Mouse (Mus musculus): Measurements from ENCODE around the gene Tlnrd1. TPM values are rescaled to one million over a fixed set of nuclear protein-coding genes. Genes with fewer than 3 reads are reported as not detected.

Gene Tlnrd1
- total and polyA plus RNA-seq, 2 experiments from 2014 or later = 9.5 to 54.9 TPM

GRCm38 (mm10) chr7:83886366-83887129, 2.4 kb upstream of the Tlnrd1 start:
- Histone ChIP-seq H3K4me1 (ENCODE audit: insufficient read depth, low read length) (peaks cover 14% of the 10 kb centered on the region), H3K4me2 (ENCODE audit: low read depth, low read length, poor library complexity, severe bottlenecking) (no peak overlapping the region), H3K9ac (replicated peaks; ENCODE audit: low read length, poor library complexity, severe bottlenecking) (no peak overlapping the region), H3K27ac (ENCODE audit: low read depth, low read length) (no peak overlapping the region), H3K9me3 (ENCODE audit: low read length) (no peaks in the 10 kb centered on the region), H3K36me3 (ENCODE audit: insufficient read depth, low read length) (no peaks in the 10 kb centered on the region), H3K4me3 (ENCODE audit: low read depth, low read length) (no peak overlapping the region), H3K27me3 (ENCODE audit: insufficient read depth, low read length) (no peaks in the 10 kb centered on the region)
- no peak for ATAC-seq (ENCODE audit: low FRiP score)
- 97% methylated on average over 6 of the region's 6 CpGs for WGBS
- peak; percentile 72 for TF ChIP-seq CTCF (IDR thresholded peaks at IDR 0.05)
- peak; percentile 41 for DNase-seq (ENCODE audit: low spot score)

DNA sequence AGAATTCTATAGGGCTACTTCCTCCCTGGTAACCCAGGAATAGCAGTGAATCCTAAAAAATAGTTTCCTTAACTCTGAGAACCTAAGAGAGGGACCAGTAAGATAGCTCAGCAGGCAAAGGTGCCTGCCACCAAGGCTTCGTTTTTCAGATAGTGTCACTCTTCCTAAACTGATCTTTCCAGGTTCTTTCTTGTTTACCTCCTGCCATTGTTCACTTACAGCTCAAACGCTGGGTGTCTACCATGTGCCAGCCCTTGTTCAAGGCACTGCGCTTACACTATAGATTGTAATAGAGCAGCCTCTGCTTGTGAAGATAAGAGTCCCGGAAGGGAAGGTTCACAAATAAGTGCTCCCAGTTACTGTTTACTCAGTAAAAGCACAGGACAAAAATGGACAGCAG, 1.7 kb upstream of the Tlnrd1 start:
- no peak for DNase-seq (ENCODE audit: low spot score)
- no peak for ATAC-seq (ENCODE audit: low FRiP score)
- no peaks in the 10 kb centered on the region for H3K36me3 ChIP-seq (ENCODE audit: insufficient read depth, low read length)
- H3K9me3 ChIP-seq (ENCODE audit: low read length) = no peaks in the 10 kb centered on the region
- no peak overlapping the region for H3K4me2 ChIP-seq (ENCODE audit: low read depth, low read length, poor library complexity, severe bottlenecking)
- H3K4me1 ChIP-seq (ENCODE audit: insufficient read depth, low read length) = peaks cover 18% of the 10 kb centered on the region
- H3K9ac ChIP-seq (replicated peaks; ENCODE audit: low read length, poor library complexity, severe bottlenecking) = no peak overlapping the region
- H3K27me3 ChIP-seq (ENCODE audit: insufficient read depth, low read length) = no peaks in the 10 kb centered on the region
- no peak overlapping the region for H3K4me3 ChIP-seq (ENCODE audit: low read depth, low read length)
- TF ChIP-seq CTCF (IDR thresholded peaks at IDR 0.05) = no peak
- 89% methylated on average over 4 of the region's 4 CpGs for WGBS
- no peak overlapping the region for H3K27ac ChIP-seq (ENCODE audit: low read depth, low read length)

- WGBS = 34% methylated on average over 6 of the region's 6 CpGs
- Histone ChIP-seq H3K36me3 (ENCODE audit: insufficient read depth, low read length) (no peaks in the 10 kb centered on the region), H3K27ac (ENCODE audit: low read depth, low read length) (peak overlapping the region; percentile 91), H3K4me2 (ENCODE audit: low read depth, low read length, poor library complexity, severe bottlenecking) (peak overlapping the region; percentile 77), H3K27me3 (ENCODE audit: insufficient read depth, low read length) (no peaks in the 10 kb centered on the region), H3K9me3 (ENCODE audit: low read length) (no peaks in the 10 kb centered on the region), H3K4me3 (ENCODE audit: low read depth, low read length) (peak overlapping the region; percentile 84), H3K4me1 (ENCODE audit: insufficient read depth, low read length) (peaks cover 18% of the 10 kb centered on the region), H3K9ac (replicated peaks; ENCODE audit: low read length, poor library complexity, severe bottlenecking) (peak overlapping the region; percentile 89)
- DNase-seq (ENCODE audit: low spot score) (no peak), ATAC-seq (ENCODE audit: low FRiP score) (no peak)
- TF ChIP-seq CTCF (IDR thresholded peaks at IDR 0.05) = no peak
Observed at GRCm38 (mm10) chr7:83884921-83885532, 922 bp upstream of the Tlnrd1 start.

GRCm38 (mm10) chr7:83883276-83884020, 657 bp downstream of the Tlnrd1 start:
- Histone ChIP-seq H3K4me1 (ENCODE audit: insufficient read depth, low read length) (peaks cover 24% of the 10 kb centered on the region), H3K36me3 (ENCODE audit: insufficient read depth, low read length) (no peaks in the 10 kb centered on the region), H3K4me2 (ENCODE audit: low read depth, low read length, poor library complexity, severe bottlenecking) (peak overlapping the region; percentile 77), H3K9me3 (ENCODE audit: low read length) (no peaks in the 10 kb centered on the region), H3K9ac (replicated peaks; ENCODE audit: low read length, poor library complexity, severe bottlenecking) (peak overlapping the region; percentile 89), H3K27ac (ENCODE audit: low read depth, low read length) (peak overlapping the region; percentile 91), H3K27me3 (ENCODE audit: insufficient read depth, low read length) (no peaks in the 10 kb centered on the region), H3K4me3 (ENCODE audit: low read depth, low read length) (peak overlapping the region; percentile 84)
- peak; percentile 71 for DNase-seq (ENCODE audit: low spot score)
- ATAC-seq (ENCODE audit: low FRiP score) = peak; percentile 72
- TF ChIP-seq CTCF (IDR thresholded peaks at IDR 0.05) = no peak
- WGBS = under 1% methylated on average over 54 of the region's 91 CpGs

DNA sequence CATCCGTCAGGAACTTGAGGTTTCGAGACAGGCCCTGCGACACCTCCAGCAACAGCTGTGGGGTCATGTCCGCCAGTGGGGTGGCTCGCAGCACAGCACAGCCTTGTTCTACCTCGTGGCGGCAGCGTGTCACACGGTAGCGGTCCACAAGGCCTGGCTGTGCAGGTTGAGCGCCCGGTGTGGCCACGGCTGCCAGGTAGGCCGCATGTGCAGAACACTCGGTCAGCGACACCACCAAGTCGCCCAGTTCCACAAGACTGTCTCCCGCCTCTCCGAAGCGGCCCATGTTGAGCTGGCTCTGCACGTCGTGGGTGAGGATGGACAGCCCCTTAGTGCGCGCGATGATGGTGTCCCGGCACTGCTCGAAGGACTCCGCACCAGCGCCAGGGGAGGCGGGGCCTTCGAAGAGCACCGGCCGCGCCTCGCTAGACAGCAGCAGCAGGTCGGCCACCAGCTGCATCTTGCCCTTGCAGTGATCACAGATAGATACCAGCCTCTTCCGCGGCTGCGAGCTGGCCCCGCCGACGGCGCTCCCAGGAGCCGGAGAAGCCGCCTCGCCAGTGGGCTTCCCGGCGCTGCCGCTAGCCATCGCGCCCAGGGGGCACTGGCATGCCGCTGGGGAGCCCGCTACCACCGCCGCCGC, 1.4 kb downstream of the Tlnrd1 start:
- Histone ChIP-seq H3K4me2 (ENCODE audit: low read depth, low read length, poor library complexity, severe bottlenecking) (peak overlapping the region; percentile 77), H3K27ac (ENCODE audit: low read depth, low read length) (peak overlapping the region; percentile 91), H3K4me3 (ENCODE audit: low read depth, low read length) (peak overlapping the region; percentile 84), H3K9me3 (ENCODE audit: low read length) (no peaks in the 10 kb centered on the region), H3K36me3 (ENCODE audit: insufficient read depth, low read length) (no peaks in the 10 kb centered on the region), H3K4me1 (ENCODE audit: insufficient read depth, low read length) (peaks cover 25% of the 10 kb centered on the region), H3K27me3 (ENCODE audit: insufficient read depth, low read length) (no peaks in the 10 kb centered on the region), H3K9ac (replicated peaks; ENCODE audit: low read length, poor library complexity, severe bottlenecking) (peak overlapping the region; percentile 89)
- 20% methylated on average over 56 of the region's 56 CpGs for WGBS
- peak; percentile 47 for DNase-seq (ENCODE audit: low spot score)
- peak; percentile 21 for ATAC-seq (ENCODE audit: low FRiP score)
- TF ChIP-seq CTCF (IDR thresholded peaks at IDR 0.05) = no peak
